Mouse (Mus musculus) CD8-positive naive resting alpha-beta T cell, adult 2 months (primary cell): Measurements from ENCODE around the gene Man1b1.

Source experiments
- DNase-seq, 2 experiments: peaks; one replicate each; pipeline ENCODE4 v3.0.0; 2022; ENCODE audit warnings: low read depth in 2 of 2, low spot score in 2 of 2

Man1b1 gene

GRCm38 (mm10) chr2:25363478-25364178 lies 31.5 kb downstream of the Man1b1 start:
- DNase-seq = no peak

- no peak for DNase-seq
Measured at GRCm38 (mm10) chr2:25364313-25364712, 32.2 kb downstream of the Man1b1 start.

GRCm38 (mm10) chr2:25364761-25365090 lies 32.6 kb downstream of the Man1b1 start:
- DNase-seq = no peak

- peak in 1 of 2 experiments; percentile 28 for DNase-seq
Measured at GRCm38 (mm10) chr2:25365091-25365761, 33.1 kb downstream of the Man1b1 start, which contains the start of gene Uap1l1. Uap1l1 (minus strand) TSS chr2:25365682.

GRCm38 (mm10) chr2:25369996-25370395 lies 37.9 kb downstream of the Man1b1 start:
- no peak for DNase-seq

GRCm38 (mm10) chr2:25371764-25372643 lies 39.9 kb downstream of the Man1b1 start, which contains the start of gene Sapcd2:
Sapcd2 (plus strand) TSS chr2:25372321.
- peak; percentile 79 to 86 for DNase-seq

GRCm38 (mm10) chr2:25372644-25373391 lies 40.7 kb downstream of the Man1b1 start:
- no peak for DNase-seq

GRCm38 (mm10) chr2:25373431-25373830 lies 41.3 kb downstream of the Man1b1 start:
- no peak for DNase-seq

- DNase-seq = peak in 1 of 2 experiments; percentile 42
Measured at GRCm38 (mm10) chr2:25376589-25376988, 44.5 kb downstream of the Man1b1 start.

- no peak for DNase-seq
Measured at GRCm38 (mm10) chr2:25384492-25384891, 52.4 kb downstream of the Man1b1 start.

GRCm38 (mm10) chr2:25391266-25391665 lies 59.1 kb downstream of the Man1b1 start:
- no peak for DNase-seq

GRCm38 (mm10) chr2:25394281-25395221 lies 62.4 kb downstream of the Man1b1 start:
- DNase-seq = no peak

- DNase-seq = no peak
Measured at GRCm38 (mm10) chr2:25395721-25396596, 63.8 kb downstream of the Man1b1 start, which contains the start of gene Entpd2. Entpd2 (plus strand) TSS chr2:25395874.

GRCm38 (mm10) chr2:25396597-25396983 lies 64.5 kb downstream of the Man1b1 start:
- DNase-seq = no peak

- DNase-seq = no peak
Measured at GRCm38 (mm10) chr2:25397010-25397409, 64.9 kb downstream of the Man1b1 start.

- DNase-seq = no peak
Measured at GRCm38 (mm10) chr2:25398065-25398464, 65.9 kb downstream of the Man1b1 start.

- no peak for DNase-seq
Measured at GRCm38 (mm10) chr2:25399051-25399450, 66.9 kb downstream of the Man1b1 start, which contains the start of gene Npdc1. Npdc1 (plus strand) TSS chr2:25399351.

- DNase-seq = no peak
Measured at GRCm38 (mm10) chr2:25400291-25400690, 68.2 kb downstream of the Man1b1 start.

- DNase-seq = no peak
Measured at GRCm38 (mm10) chr2:25400764-25401163, 68.6 kb downstream of the Man1b1 start.
